Mouse (Mus musculus): ENCODE measurements around the gene Cilp2.

DNA sequence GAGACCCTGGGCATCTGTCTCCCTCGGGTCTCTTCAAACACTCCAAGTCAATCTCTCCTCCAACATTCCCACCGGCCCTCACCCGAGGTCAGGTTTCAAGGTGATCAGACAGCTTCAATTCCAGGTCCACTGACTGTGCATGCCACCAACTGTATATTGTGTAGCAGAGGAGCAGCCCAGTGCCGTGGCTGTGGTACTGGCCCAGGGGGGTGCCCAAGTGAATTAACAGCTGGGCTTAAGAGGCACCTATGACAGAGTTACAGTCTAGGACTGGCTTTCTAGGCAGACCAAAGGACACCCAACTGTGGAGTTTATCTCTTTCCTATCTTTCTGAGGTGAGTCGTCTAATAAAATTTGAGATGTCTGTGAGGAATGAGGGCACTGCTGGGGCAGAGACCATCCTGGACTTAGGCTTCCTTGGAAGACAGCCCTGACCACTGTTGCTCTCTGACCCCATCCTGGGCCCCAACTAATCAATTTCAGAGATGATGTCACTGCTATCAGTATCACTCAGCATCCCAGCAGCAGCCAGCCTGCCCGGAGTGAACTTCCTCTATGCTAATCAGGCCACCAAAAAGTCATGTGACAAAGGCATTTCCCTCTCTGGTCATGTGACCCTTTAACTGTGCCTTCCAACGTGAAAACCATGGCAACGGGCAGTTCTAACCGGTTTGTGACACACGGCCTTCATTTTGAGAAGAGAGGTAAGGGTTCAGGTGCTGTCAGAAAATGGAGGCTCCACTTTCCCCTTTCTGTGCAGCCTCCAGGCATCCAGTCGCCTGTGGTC, 32.6 kb upstream of the Cilp2 start:
- TF ChIP-seq POLR2A (IDR thresholded peaks at IDR 0.05; ENCODE audit: insufficient read depth, low read depth, low read length) (0 out of 2 replicates have a peak, but pooled peaks have one; percentile 19), CTCF (IDR thresholded peaks at IDR 0.05) (no peak), EP300 (IDR thresholded peaks at IDR 0.05; ENCODE audit: insufficient read depth, low read depth, low read length) (0 out of 2 replicates have a peak, but pooled peaks have one; percentile 10)
